Mouse (Mus musculus) ovary, postnatal 10 days (tissue): Measurements from ENCODE around the gene Ticam1.

ENCODE experiments used
- DNase-seq: peaks from one replicate; pipeline ENCODE4 v3.0.0; 2022; ENCODE audit warnings: low spot score

Gene Ticam1

GRCm38 (mm10) chr17:56276643-56277566, at the start of gene Ticam1:
Ticam1 (minus strand) TSS chr17:56276786.
- peak; percentile 62 for DNase-seq

GRCm38 (mm10) chr17:56325450-56326152, 49.0 kb upstream of the Ticam1 start, which contains the start of gene Kdm4b:
Kdm4b (plus strand) TSS chr17:56326062.
- DNase-seq = peak; percentile 93

GRCm38 (mm10) chr17:56324419-56324818, 47.8 kb upstream of the Ticam1 start:
- DNase-seq = no peak

GRCm38 (mm10) chr17:56309191-56309945, 32.8 kb upstream of the Ticam1 start:
- DNase-seq = no peak

GRCm38 (mm10) chr17:56308088-56308487, 31.5 kb upstream of the Ticam1 start:
- DNase-seq = no peak

GRCm38 (mm10) chr17:56305826-56306225, 29.2 kb upstream of the Ticam1 start:
- no peak for DNase-seq

- no peak for DNase-seq
These were observed 28.6 kb upstream of the Ticam1 start for GRCm38 (mm10) chr17:56305156-56305555.

- DNase-seq = no peak
These were observed 28.1 kb upstream of the Ticam1 start for GRCm38 (mm10) chr17:56304718-56305117.

- DNase-seq = peak; percentile 93
These were observed 27.4 kb upstream of the Ticam1 start for GRCm38 (mm10) chr17:56303847-56304586.

GRCm38 (mm10) chr17:56303160-56303846, 26.7 kb upstream of the Ticam1 start, which contains the start of gene Uhrf1:
Uhrf1 (plus strand) TSS chr17:56303321.
- peak; percentile 52 for DNase-seq

GRCm38 (mm10) chr17:56302363-56302996, 25.9 kb upstream of the Ticam1 start:
- no peak for DNase-seq

- no peak for DNase-seq
These were observed 23.6 kb upstream of the Ticam1 start, which contains the start of gene Arrdc5 for GRCm38 (mm10) chr17:56300186-56300585. Arrdc5 (minus strand) TSS chr17:56300286.

GRCm38 (mm10) chr17:56298238-56298637, 21.7 kb upstream of the Ticam1 start:
- no peak for DNase-seq

GRCm38 (mm10) chr17:56296201-56296600, 19.6 kb upstream of the Ticam1 start:
- DNase-seq = no peak

GRCm38 (mm10) chr17:56294241-56294640, 17.7 kb upstream of the Ticam1 start:
- DNase-seq = no peak

GRCm38 (mm10) chr17:56293291-56293690, 16.7 kb upstream of the Ticam1 start:
- DNase-seq = no peak

- no peak for DNase-seq
These were observed 16.1 kb upstream of the Ticam1 start, which contains the start of gene Plin3 for GRCm38 (mm10) chr17:56292531-56293222. Plin3 (minus strand) TSS chr17:56292873.

- no peak for DNase-seq
These were observed 15.4 kb upstream of the Ticam1 start for GRCm38 (mm10) chr17:56291826-56292475.

GRCm38 (mm10) chr17:56291171-56291511, 14.6 kb upstream of the Ticam1 start:
- peak; percentile 84 for DNase-seq
